Mouse (Mus musculus) inflammation-experienced regulatory T-cells, adult 6 months (primary cell): ENCODE measurements around the gene Cpne4. TPM values are rescaled to one million over a fixed set of nuclear protein-coding genes. Genes with fewer than 3 reads are reported as not detected.

Experiments
- ATAC-seq: one replicate; pipeline ENCODE4 v1.8.0; 2017
- polyA plus RNA-seq, 3 experiments: library from polyadenylated mRNA; unstranded; fragments of 100-300 nt; shearing (Covaris generic); gene quantifications; one replicate each; pipeline ENCODE4 v1.2.1; 2017

The Cpne4 gene
- polyA plus RNA-seq, 3 experiments from 2014 or later: not detected

GRCm38 (mm10) chr9:104693145-104693544, 146.1 kb downstream of the Cpne4 start:
- no peak for ATAC-seq

- no peak for ATAC-seq
These were observed 163.7 kb downstream of the Cpne4 start for GRCm38 (mm10) chr9:104710831-104711230.

- no peak for ATAC-seq
These were observed 178.2 kb downstream of the Cpne4 start for GRCm38 (mm10) chr9:104725311-104725710.

GRCm38 (mm10) chr9:104742661-104743380, 195.7 kb downstream of the Cpne4 start:
- no peak for ATAC-seq

- no peak for ATAC-seq
These were observed 208.4 kb downstream of the Cpne4 start for GRCm38 (mm10) chr9:104755519-104755918.

DNA sequence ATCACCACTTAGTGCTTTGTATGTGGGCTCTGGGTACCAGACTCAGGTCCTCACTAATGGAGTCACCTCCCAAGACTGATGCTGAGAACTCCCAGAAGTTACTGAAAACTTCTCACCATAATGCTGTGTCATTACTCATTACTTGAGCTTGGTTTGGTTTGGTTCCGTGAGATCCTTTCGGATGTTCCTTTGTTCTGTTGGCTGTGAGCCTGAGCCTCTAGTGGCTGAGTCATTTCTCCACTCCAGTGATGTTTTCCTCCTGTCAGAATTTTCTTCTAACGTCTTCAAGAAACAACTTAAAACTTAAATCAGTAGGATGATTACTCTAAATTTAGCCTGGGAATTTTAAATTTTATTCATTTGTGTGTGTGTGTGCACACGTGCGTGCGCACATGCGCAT, 212.9 kb downstream of the Cpne4 start:
- no peak for ATAC-seq

DNA sequence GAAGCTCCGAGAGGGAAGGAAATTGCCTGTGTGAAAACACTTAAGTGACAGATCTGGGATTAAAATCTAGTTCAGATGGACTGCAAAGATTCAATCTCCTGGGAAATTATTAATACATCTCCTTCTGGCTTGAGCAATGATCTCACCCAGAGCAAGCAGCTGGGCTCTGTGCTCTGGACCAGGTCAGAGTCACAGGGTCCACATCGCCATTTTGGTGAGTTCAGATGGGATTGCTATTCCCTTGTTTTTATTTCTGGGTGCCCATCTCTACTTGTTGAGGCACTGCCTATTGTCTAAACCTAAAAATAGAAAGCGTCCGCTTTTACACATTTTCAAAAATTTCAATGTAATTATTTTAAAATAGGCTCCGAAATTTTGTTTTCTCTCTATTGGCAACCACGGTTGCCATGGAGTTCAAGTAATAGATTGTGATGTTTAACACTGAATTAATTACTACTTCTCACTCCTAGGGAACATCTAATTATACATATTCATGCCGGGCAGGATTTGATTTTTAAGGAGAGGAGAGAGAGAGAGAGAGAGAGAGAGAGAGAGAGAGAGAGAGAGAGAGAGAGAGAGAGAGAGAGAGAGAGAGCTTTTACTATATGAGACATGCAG, 229.2 kb downstream of the Cpne4 start:
- no peak for ATAC-seq

- no peak for ATAC-seq
These were observed 230.0 kb downstream of the Cpne4 start for GRCm38 (mm10) chr9:104777135-104777534.

GRCm38 (mm10) chr9:104777780-104778179, 230.7 kb downstream of the Cpne4 start:
- ATAC-seq: no peak

- no peak for ATAC-seq
These were observed 249.5 kb downstream of the Cpne4 start for GRCm38 (mm10) chr9:104796601-104797000.

DNA sequence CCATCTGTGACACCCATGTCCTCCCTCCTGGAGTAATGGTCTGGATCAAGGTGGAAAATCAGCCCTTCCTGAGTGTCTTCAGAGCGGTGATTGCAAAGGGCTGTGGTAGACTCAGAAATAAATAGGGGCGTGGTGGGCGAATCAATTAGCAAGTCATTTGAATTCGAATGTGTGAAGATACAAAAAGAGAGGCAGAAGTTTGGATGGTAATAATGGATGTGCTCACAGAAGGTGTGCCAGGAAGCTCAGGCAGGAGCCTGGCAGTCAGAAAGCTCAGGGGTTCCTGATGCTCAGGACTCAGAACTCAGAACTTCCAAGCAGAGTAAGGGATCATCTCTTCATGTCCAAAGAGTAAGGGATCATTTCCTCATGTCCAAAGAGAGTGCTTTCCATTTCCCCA, 257.7 kb downstream of the Cpne4 start:
- no peak for ATAC-seq

GRCm38 (mm10) chr9:104814681-104815080, 267.6 kb downstream of the Cpne4 start:
- ATAC-seq: no peak

DNA sequence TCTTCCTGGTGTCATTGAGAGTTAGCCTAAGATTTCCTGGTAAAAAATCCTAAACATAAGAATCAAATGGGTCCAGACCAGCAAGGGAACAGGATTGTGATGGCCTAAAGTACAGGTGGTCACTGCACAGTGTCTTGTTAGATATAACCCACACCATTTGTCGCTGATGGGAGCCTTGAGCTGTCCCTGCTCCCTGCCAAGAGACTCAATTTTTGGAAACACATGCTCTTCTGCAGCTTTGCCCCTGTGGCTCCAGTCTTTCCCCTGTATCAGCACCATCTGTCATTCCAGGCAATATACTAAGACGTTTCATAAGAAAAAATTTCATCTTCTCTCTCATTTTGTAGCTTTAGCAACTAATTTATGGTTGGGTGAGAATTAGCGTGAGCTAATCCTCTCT, 281.6 kb downstream of the Cpne4 start:
- no peak for ATAC-seq

DNA sequence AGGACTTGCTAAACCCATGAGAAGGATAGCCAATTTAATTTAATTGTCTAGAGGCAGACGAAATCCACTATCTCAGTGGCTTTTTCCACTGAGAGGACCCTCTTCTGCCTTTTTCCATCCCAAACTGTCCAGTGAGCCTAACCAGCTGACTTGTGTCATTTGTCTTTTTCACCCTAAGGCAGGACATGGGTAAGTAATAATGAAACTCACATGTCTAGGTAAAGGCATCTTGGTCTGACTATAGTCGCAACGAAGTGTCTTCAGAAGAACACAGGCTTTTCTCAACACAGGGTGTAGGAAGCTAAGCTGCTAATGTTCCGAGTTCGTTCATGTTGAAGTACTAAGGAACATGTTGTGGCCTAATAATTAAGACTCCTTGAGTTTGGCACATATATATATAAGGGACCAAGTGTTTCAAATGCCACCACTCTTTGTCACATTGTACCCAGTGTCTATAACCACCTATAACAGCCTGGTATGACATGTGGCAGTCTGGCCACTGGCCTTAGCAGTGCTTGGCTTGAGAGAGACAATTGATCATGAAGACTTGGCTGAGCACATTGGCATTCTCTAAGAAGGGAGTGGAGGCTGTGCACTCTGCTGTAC, 286.0 kb downstream of the Cpne4 start:
- no peak for ATAC-seq

DNA sequence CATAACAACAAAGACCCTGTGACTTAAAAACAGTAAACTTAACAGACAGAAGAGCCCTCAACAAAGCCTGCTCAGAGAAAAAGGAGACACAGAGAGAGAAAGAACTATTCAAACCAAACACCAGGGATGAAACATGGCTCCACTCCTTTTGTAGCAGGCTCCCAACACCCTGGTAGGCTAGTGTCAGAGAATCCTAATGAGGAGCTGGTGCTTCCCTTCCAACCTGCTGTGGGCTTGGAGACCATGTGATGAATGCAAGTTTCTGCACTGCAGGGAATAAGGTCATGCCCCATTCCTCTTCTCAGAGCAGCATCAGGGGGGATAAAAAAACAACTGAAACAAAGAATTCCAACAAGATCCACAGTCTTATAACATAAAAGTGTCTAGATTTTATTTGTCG, 290.8 kb downstream of the Cpne4 start:
- no peak for ATAC-seq

- ATAC-seq: no peak
These were observed 294.2 kb downstream of the Cpne4 start for GRCm38 (mm10) chr9:104841278-104841677.

DNA sequence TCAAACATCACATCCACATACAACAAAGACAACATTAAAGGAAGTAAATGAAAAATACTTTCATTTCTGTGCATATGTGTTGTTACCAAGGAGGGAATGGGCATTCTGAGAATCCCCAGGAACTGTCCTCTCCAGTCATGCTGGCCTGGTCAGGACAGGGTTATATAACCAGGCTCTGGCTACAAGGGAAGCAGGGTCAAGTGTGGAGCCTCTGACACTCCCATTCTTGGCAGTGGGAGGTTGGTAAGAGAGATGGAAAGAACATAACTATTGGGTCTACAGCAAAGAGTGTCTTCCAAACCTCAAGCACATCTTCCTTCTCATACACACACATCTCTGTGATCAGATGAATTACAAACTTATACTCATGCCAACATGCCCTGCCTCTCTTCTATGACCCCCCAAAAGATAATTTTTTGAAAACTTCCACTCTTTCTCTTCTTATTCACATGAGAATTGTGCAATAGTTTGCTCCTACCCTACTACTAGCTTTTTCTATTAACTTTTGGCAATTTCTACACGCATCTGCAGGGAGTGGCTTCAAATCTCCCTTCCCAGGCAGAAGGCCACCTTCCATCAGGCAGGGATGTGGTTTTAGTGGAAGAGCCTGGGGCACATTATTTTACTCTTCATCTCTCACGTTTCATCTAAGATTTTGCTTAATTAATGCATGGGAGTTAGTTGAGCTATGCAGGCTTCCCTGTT, 298.3 kb downstream of the Cpne4 start:
- no peak for ATAC-seq

- no peak for ATAC-seq
These were observed 306.6 kb downstream of the Cpne4 start for GRCm38 (mm10) chr9:104853701-104854100.

- ATAC-seq: no peak
These were observed 307.3 kb downstream of the Cpne4 start for GRCm38 (mm10) chr9:104854245-104854921.

DNA sequence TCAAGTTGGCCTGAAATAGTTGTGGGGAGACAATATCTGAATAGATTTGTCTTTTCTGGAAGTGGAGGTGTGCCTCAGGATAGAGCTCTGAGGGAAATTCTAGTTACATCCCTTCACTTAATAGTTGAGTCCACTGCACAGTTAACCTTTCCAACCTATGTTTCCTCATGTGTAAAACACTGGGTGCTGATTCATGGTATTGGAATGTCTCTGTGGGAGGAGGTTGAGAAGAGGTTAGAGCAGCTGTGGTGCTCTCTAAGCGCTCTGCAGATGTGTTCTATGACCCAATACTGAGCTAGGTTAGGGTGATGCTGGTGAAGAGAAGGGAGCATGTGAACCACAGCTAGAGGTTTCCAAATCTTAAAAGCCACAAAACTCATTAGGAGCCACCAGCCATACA, 318.7 kb downstream of the Cpne4 start:
- no peak for ATAC-seq

- no peak for ATAC-seq
These were observed 325.5 kb downstream of the Cpne4 start for GRCm38 (mm10) chr9:104872586-104872985.

- ATAC-seq: no peak
These were observed 327.1 kb downstream of the Cpne4 start for GRCm38 (mm10) chr9:104874157-104874556.

DNA sequence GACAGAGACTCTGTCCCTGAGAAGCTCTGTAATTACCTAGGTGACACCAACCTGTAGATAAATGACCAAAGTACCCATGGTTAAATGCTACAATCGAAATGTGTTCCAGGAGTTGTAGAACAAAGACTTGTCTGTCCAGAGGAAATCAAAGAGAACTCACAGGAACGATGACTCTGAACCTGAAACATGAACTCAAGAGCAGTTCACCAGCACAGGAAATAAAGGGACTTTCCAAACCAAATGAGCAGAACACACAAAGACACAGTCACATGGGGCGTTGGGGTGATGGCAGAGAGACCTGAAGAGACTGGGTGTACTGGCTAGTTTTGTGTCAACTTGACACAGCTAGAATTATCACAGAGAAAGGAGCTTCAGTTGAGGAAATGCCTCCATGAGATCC, 329.9 kb downstream of the Cpne4 start:
- ATAC-seq: no peak
